10 mouse cellular contexts compared by ENCODE assay signal in the genomic region with DNA sequence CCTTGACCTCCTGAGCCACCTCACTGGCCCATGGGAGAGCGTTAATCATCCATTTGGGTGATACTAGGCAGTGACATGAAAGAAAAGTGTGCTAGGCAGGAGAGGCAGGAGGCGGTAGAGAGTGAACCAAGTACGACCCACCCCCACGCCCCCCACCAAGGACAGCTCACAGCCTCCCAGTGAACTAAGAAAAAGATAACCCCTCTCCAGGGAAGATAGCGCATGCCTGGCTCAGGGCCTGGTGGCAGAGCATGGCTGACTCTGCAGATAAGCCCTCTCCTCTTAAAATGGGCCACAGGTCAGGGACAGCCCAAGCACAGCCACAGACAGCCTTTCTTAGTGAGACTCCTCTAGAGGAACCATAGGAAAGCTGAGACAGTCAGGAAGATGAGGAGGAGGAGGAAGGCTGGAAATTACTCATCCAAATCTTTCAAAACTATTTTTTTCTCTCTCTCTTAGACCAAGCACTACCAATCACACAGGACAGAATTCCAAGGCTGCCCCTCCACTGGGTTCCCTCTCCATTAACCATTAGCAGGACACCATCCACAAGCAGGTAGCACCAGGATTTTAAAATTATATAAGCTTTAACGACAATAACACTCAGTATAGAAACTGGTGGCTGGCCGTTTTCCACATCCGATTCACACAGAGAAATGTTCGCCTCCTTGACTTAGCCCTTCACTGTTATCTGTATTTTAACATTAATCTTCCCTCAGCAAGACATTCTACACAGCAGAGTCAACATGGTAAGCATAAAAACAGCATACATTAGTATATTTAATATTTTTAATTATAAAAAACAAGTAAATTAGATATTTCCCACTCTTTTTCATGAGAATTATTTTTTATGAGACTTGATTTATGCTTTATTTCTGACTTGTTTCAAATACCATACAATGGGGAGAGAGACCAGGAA. TPM values are rescaled to one million over a fixed set of nuclear protein-coding genes. Genes with fewer than 3 reads are reported as not detected.
DNase-seq lines count a peak whose midpoint lies in the region; ATAC-seq lines count a peak whose summit lies in the region.
"Had no signal": no experiment of that assay in that cellular context is flagged by ENCODE, and none has a peak within 500 bp of the region (broad histone marks: within the 10 kb centered on the region; RNA-seq: fewer than 3 reads in every experiment).

No protein-coding gene starts in this region.

- H3K4me3 ChIP-seq in midbrain, embryonic 13.5 days (replicated peaks): no peak overlapping the region
- H3K4me3 ChIP-seq in midbrain, embryonic 11.5 days (ENCODE audit: low read depth, low read length): no peak overlapping the region
- H3K4me3 ChIP-seq: megakaryocyte, embryonic 14.5 days had no signal

- peaks cover 7% of the 10 kb centered on the region; the same call in 1 of the 2 replicates for H3K27me3 ChIP-seq in midbrain, embryonic 13.5 days
- H3K27me3 ChIP-seq in midbrain, embryonic 11.5 days (ENCODE audit: control insufficient read depth, insufficient read depth, low read length): peaks cover under 1% of the 10 kb centered on the region; the same call in 1 of the 2 replicates

- H3K9me3 ChIP-seq in midbrain, embryonic 13.5 days: no peaks in the 10 kb centered on the region
- H3K9me3 ChIP-seq in midbrain, embryonic 11.5 days (ENCODE audit: control insufficient read depth, low read length): no peaks in the 10 kb centered on the region
- H3K9me3 ChIP-seq: megakaryocyte, embryonic 14.5 days had no signal

- H3K9ac ChIP-seq in midbrain, embryonic 13.5 days (replicated peaks): no peak overlapping the region
- no peak overlapping the region for H3K9ac ChIP-seq in midbrain, embryonic 11.5 days (ENCODE audit: low read length)

- DNase-seq in adrenal gland, postnatal 10 days: peak; percentile 36
- DNase-seq in adrenal gland, adult 18-20 months (ENCODE audit: low spot score in 2 of 2): no peak
- DNase-seq in midbrain, embryonic 11.5 days (ENCODE audit: low spot score, missing footprints): no peak
- peak; percentile 44 to 61 for DNase-seq in heart, postnatal 14 days
- DNase-seq in spleen, postnatal 4 days (ENCODE audit: low spot score in 2 of 2): peak; percentile 68 to 72
- DNase-seq in frontal cortex, postnatal 25 days (ENCODE audit: low spot score in 2 of 2): no peak
- DNase-seq in MN1 (ENCODE audit: low spot score): no peak

- 78% methylated on average over 9 of the region's 9 CpGs for WGBS in midbrain, embryonic 13.5 days
- 77% methylated on average over 9 of the region's 9 CpGs for WGBS in midbrain, embryonic 11.5 days

- no peak overlapping the region for H3K27ac ChIP-seq in midbrain, embryonic 13.5 days
- no peak overlapping the region for H3K27ac ChIP-seq in midbrain, embryonic 11.5 days (ENCODE audit: low read depth, low read length)

- intact Hi-C loops in heart, postnatal 14 days (cut with DNase I): no loop called here

- no peaks in the 10 kb centered on the region for H3K4me1 ChIP-seq in midbrain, embryonic 13.5 days (replicated peaks)
- H3K4me1 ChIP-seq in midbrain, embryonic 11.5 days (ENCODE audit: control insufficient read depth, insufficient read depth, low read length): no peaks in the 10 kb centered on the region

- peak; percentile 25; the same call in 1 of the 2 replicates for ATAC-seq in midbrain, embryonic 13.5 days
- no peak for ATAC-seq in midbrain, embryonic 11.5 days (ENCODE audit: low FRiP score)
- ATAC-seq: hindbrain, embryonic 16.5 days had no signal

- H3K36me3 ChIP-seq in midbrain, embryonic 13.5 days: no peaks in the 10 kb centered on the region
- no peaks in the 10 kb centered on the region for H3K36me3 ChIP-seq in midbrain, embryonic 11.5 days (ENCODE audit: control insufficient read depth, insufficient read depth, low read length)

- no peak overlapping the region for H3K4me2 ChIP-seq in midbrain, embryonic 13.5 days (replicated peaks)
- H3K4me2 ChIP-seq in midbrain, embryonic 11.5 days: no peak overlapping the region

RNA-seq across cellular contexts. Expression of gene Paqr9, which starts 8.3 kb away (rescaled TPM):
- 10 to 100 TPM; 21.5 to 27.4 TPM for total RNA-seq in adrenal gland, postnatal 10 days (2021)
- 10 to 100 TPM in 1 of 2 experiments, 1 to 10 TPM in 1; 8.4 to 16.1 TPM for total RNA-seq in adrenal gland, adult 18-20 months (2021)
- 1.8 and 1.9 TPM in 2 replicates for polyA plus RNA-seq in midbrain, embryonic 13.5 days (2015; fragmentation: Nextera tagmentation; extraction: Ambion mirVana)
- 0.33 and 0.36 TPM in 2 replicates for polyA plus RNA-seq in midbrain, embryonic 11.5 days (2014; fragmentation: Nextera tagmentation; extraction: Ambion mirVana)
- 10 to 100 TPM; 48.8 to 50.6 TPM for total RNA-seq in heart, postnatal 14 days (2021)

RNA-seq across cellular contexts. Expression of gene U2surp, which starts 39.3 kb away (rescaled TPM):
- 10 to 100 TPM; 56.7 to 69.2 TPM for total RNA-seq in adrenal gland, postnatal 10 days (2021)
- 10 to 100 TPM; 52.4 to 55.9 TPM for total RNA-seq in adrenal gland, adult 18-20 months (2021)
- polyA plus RNA-seq in midbrain, embryonic 13.5 days (2015; fragmentation: Nextera tagmentation; extraction: Ambion mirVana): 153 and 172 TPM in 2 replicates
- 157 and 169 TPM in 2 replicates for polyA plus RNA-seq in midbrain, embryonic 11.5 days (2014; fragmentation: Nextera tagmentation; extraction: Ambion mirVana)
- total RNA-seq in heart, postnatal 14 days (2021): 10 to 100 TPM; 34.2 to 39.0 TPM

Comparison
In these comparisons a context has a peak if more than half of its experiments do, and no peak if none do; other contexts are left out.
1. DNase-seq: peak in adrenal gland, postnatal 10 days (single experiment), heart, postnatal 14 days (2 of 2) and spleen, postnatal 4 days (2 of 2); none in adrenal gland, adult 18-20 months (0 of 2), midbrain, embryonic 11.5 days (single experiment), frontal cortex, postnatal 25 days (0 of 2) and MN1 (single experiment).